Mouse (Mus musculus) right cerebral cortex, adult 2 months (tissue): ENCODE measurements around the gene Sowaha.
A peak's percentile ranks its signal among the peaks of the same experiment; 100 is the strongest.
"Not testable (repeated sequence)": the region's sequence is repeated elsewhere in the genome, so short reads cannot be mapped to it uniquely, and the experiment has no call there.

Source experiments
- DNase-seq, 2 experiments: peaks; one replicate each; pipeline ENCODE4 v3.0.0; 2021 to 2022; ENCODE audit warnings: low spot score in 2 of 2

Sowaha gene

DNA sequence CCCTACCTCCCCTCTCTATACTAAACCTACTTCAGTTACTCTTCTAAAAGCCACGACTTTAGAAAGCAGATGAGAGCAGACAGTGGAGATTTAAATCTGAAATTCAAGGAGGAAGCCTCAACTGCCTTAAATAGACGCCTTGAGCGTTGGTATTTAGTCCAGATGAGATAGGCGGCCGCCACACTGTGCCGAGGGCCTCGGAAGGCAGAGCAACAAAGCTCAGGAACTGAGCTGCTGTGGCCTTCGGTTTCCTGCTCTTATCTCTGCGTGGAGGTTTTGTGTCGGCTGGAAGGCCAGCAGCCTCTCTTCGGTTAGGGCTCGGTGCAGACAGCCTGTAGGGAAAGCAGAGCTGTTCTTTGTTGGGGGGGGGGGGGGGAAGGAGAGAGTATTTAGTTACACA is 38.2 kb downstream of the Sowaha start:
- DNase-seq, result no peak

- DNase-seq, result no peak
Measured at GRCm38 (mm10) chr11:53436338-53436737, 43.7 kb downstream of the Sowaha start.

- DNase-seq, result no peak
Measured at GRCm38 (mm10) chr11:53435504-53435903, 44.6 kb downstream of the Sowaha start.

DNA sequence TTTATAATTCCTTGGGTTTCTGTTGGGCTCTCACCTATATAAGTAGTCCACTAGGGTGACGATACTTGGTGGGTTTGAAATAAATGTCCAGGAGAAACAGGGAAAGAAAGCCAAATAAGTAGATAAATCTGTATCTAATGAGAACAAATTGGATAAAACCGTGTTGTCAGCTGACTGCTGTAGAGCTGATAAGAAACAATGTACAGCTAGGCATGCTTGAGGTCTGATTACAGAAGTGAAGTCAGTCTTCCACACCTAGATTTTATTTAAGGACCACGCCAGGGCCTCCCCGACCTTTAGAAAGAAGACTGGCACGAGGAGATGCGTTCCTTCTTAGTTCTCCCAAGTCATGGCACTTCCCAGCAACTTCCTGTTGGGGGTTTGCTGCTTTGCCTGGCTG is 47.0 kb downstream of the Sowaha start:
- no peak for DNase-seq

DNA sequence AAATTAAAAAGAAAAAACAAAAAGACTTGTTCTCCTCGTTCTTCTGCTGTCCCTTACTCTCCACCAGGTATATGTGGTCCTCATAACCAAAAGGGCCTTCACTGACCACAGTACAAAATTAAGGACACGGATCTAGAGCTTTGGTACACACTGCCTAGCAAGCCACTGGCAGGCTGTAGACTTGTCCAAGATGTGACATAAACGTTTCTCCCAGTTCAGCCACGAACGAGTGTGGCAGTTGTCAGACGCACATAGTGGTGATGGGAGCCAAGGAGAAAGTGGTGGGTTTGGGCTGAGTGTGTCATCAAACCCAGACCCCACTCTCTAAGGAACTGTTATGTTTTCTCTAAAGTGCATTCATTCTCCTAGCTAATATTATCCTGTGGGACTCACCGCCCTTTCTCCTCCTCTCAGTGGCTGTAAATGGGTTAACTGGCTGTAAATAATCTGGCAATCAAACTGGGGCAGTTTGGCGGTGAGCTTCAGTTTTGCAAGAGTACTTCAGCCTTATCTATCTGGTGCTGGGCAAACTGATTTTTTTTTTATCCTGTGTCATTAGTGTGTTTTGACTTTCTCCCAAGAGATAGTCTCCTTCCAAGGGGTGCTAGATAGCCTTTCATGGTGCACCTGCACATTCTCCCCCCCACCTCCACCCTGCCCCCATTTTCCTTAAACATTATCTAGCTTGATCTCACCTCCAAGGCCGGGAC is 48.6 kb downstream of the Sowaha start:
- DNase-seq, result no peak

GRCm38 (mm10) chr11:53430670-53431346 is 49.3 kb downstream of the Sowaha start, which contains the start of the genes Uqcrq and Gdf9:
Gene Uqcrq, minus strand, starts transcription at chr11:53430831.
Gene Gdf9, plus strand, starts transcription at chr11:53431023.
- peak; percentile 98 to 100 for DNase-seq

- DNase-seq, result no peak
Measured at GRCm38 (mm10) chr11:53430300-53430669, 49.8 kb downstream of the Sowaha start.

DNA sequence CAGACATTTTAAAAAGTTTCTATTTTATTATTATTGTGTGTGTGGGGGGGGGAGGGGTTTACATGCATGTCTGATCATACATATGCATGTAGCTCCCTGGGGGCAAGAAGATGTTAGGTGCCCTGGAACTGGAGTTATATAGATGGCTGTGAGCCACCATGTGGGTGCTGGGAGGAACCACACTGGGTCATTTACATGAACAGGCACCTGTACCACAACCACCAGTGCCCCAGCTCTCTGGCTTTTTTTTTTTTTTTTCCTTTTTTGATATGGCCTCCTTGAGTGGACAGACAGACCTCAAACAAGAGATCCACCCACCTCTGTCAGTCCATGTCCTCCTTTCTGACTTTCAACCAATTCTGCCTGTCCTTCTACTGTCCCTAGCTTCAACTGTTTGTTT is 50.9 kb downstream of the Sowaha start:
- no peak for DNase-seq

- no peak for DNase-seq
Measured at GRCm38 (mm10) chr11:53428716-53429057, 51.4 kb downstream of the Sowaha start.

DNA sequence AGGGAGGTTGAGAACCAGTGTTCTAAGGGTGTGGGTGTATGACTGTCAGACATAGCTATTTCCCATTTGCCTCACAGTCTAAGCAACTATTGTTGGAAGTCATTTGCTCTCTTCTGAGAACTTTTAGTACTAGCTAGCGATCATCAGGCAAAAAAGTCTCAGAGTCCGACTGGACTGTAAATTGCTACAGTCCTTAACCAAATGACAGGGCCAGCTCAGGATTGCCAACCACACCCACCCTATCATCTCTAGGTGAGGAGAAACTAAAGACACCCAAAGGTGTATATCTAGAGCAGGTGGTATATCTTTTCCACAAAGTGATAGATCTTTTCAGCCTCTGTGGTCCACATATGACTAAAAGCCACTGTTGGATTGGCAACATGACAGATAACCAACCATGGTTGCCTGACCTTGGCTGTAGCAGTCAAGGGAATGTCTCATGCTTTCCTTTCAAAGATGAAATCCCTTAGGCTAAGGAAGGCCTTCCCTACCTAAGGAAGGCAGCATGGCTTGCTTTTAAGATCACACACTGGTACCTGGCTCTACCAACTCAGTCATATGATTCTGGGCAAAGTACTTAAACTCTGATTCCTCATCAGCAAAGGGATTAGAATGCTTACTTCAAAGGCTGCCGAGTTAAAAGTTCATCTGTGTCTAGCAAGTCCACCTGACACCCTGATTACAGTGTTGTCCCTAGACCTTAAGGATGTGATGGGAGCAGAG is 51.9 kb downstream of the Sowaha start:
- DNase-seq, result no peak

DNA sequence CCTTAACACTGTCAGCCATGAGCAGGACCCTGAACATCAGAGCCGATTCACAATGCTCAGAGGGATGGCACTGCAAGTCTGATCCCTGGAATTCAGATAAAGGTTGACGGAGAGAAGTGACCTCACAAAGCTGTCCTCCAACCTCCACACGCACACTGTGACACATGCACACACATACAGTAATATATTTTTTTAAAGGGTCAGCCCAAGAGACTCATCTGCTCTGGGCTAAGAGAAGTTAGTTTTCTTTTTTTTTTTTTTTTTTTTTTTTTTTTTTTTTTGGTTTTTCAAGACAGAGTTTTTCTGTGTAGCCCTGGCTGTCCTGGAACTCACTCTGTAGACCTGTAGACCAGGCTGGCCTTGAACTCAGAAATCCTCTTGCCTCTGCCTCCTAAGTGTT is 53.2 kb downstream of the Sowaha start:
- not testable (repeated sequence) for DNase-seq
